Mouse (Mus musculus): ENCODE results near the gene Sectm1b. TPM values are rescaled to one million over a fixed set of nuclear protein-coding genes. Genes with fewer than 3 reads are reported as not detected.

Sectm1b gene
- polyA plus RNA-seq, 1 experiment from 2014 or later, result not detected

DNA sequence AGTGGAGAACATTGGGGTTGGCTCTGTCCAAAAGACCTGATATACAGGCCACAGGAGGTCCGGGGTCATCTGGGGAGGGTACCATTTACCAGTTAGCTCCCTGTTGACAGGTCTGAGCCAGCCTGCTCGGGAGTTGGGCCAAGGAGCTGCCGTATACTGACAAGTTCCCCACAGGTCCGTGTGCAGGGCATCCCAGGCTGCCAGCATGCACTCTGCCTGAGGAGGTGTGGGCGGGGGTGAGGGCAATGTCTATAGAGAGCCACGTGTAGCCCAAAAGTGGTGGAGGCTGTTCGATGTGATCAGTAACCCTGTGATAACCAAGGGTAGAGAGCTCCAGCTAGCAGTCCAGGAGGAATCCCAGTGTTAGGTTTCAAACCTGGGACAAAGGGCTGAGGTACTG is 36.4 kb upstream of the Sectm1b start:
- ATAC-seq, result no peak
- Histone ChIP-seq H3K27ac (ENCODE audit: low read depth, low read length) (no peak overlapping the region), H3K4me3 (ENCODE audit: low read depth, low read length) (no peak overlapping the region), H3K36me3 (ENCODE audit: control insufficient read depth, insufficient read depth, low read length) (no peaks in the 10 kb centered on the region), H3K9me3 (replicated peaks; ENCODE audit: control insufficient read depth, low read length) (no peaks in the 10 kb centered on the region), H3K4me1 (ENCODE audit: control insufficient read depth, insufficient read depth, low read length) (no peaks in the 10 kb centered on the region), H3K4me2 (ENCODE audit: low read length) (no peak overlapping the region), H3K9ac (ENCODE audit: low read length) (no peak overlapping the region), H3K27me3 (replicated peaks; ENCODE audit: control insufficient read depth, insufficient read depth, low read length) (no peaks in the 10 kb centered on the region)
- no peak for DNase-seq (ENCODE audit: low spot score)
- 77% methylated on average over 7 of the region's 7 CpGs for WGBS

DNA sequence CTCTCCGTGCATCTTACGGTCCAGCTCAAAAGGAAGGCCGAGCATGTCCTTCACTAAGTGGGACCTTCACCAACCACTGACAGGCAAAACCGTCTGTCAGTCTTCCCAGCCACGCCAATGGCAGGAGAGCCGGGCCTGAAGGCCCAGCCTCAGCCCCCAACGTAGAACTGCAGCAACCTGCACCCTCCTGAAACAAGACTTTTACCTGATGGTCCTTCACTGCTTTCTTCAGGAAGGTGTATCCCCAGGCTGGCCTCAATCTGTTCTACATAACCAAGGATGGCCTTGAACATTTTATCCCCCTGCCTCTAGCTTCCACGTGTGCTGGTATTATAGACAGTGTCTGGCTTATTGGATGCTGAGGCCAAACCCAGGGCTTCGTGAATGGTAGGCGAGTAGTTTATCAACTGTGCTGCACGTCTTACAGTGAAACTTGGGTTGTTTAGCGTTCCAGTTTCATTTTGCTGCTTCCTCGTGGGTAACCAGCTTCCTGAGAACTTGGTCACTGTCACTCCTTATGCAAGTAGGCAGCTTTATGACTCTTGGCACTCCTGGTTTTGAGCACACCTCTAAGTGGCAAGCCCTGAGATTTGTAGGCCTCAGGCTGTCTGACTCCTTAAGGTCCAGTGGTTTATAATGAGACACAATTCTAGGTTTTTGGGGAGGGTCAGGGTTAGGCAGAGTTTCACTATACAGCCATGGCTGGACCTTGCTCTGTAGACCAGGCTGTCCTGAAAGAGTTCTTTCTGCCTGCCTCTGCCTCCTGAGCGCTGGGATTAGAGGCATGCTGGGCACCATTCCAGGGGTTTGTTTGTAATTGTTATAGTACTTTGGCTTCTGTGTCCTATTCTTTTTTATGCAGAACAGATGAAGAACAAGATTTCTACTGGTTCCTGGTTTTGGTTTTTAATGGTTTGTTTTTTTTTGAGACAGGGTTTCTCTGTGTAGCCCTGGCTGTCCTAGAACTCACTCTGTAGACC is 29.5 kb upstream of the Sectm1b start:
- no peak for DNase-seq (ENCODE audit: low spot score)
- H3K36me3 ChIP-seq (ENCODE audit: control insufficient read depth, insufficient read depth, low read length), result no peaks in the 10 kb centered on the region
- no peak for ATAC-seq

GRCm38 (mm10) chr11:121090943-121091342 is 27.6 kb upstream of the Sectm1b start:
- Histone ChIP-seq H3K9me3 (replicated peaks; ENCODE audit: control insufficient read depth, low read length) (no peaks in the 10 kb centered on the region), H3K9ac (ENCODE audit: low read length) (no peak overlapping the region), H3K4me2 (ENCODE audit: low read length) (no peak overlapping the region), H3K4me3 (ENCODE audit: low read depth, low read length) (no peak overlapping the region), H3K4me1 (ENCODE audit: control insufficient read depth, insufficient read depth, low read length) (no peaks in the 10 kb centered on the region), H3K27me3 (replicated peaks; ENCODE audit: control insufficient read depth, insufficient read depth, low read length) (no peaks in the 10 kb centered on the region), H3K27ac (ENCODE audit: low read depth, low read length) (no peak overlapping the region), H3K36me3 (ENCODE audit: control insufficient read depth, insufficient read depth, low read length) (no peaks in the 10 kb centered on the region)
- no peak for ATAC-seq
- no peak for DNase-seq (ENCODE audit: low spot score)
- WGBS, result 65% methylated on average over 4 of the region's 4 CpGs

More for the DNA sequence above, 29.5 kb upstream of the Sectm1b start:
- Histone ChIP-seq H3K4me3 (ENCODE audit: low read depth, low read length) (no peak overlapping the region), H3K4me1 (ENCODE audit: control insufficient read depth, insufficient read depth, low read length) (no peaks in the 10 kb centered on the region), H3K27me3 (replicated peaks; ENCODE audit: control insufficient read depth, insufficient read depth, low read length) (no peaks in the 10 kb centered on the region), H3K4me2 (ENCODE audit: low read length) (no peak overlapping the region), H3K9ac (ENCODE audit: low read length) (no peak overlapping the region), H3K9me3 (replicated peaks; ENCODE audit: control insufficient read depth, low read length) (no peaks in the 10 kb centered on the region), H3K27ac (ENCODE audit: low read depth, low read length) (no peak overlapping the region)
- 90% methylated on average over 14 of the region's 14 CpGs for WGBS

GRCm38 (mm10) chr11:121089756-121090546 is 26.6 kb upstream of the Sectm1b start:
- H3K9ac ChIP-seq (ENCODE audit: low read length), result no peak overlapping the region
- H3K27ac ChIP-seq (ENCODE audit: low read depth, low read length), result no peak overlapping the region
- ATAC-seq (no peak), DNase-seq (ENCODE audit: low spot score) (no peak)
- no peak overlapping the region for H3K4me3 ChIP-seq (ENCODE audit: low read depth, low read length)
- 84% methylated on average over 2 of the region's 2 CpGs for WGBS
- no peaks in the 10 kb centered on the region for H3K27me3 ChIP-seq (replicated peaks; ENCODE audit: control insufficient read depth, insufficient read depth, low read length)
- no peaks in the 10 kb centered on the region for H3K9me3 ChIP-seq (replicated peaks; ENCODE audit: control insufficient read depth, low read length)
- H3K4me2 ChIP-seq (ENCODE audit: low read length), result no peak overlapping the region
- H3K36me3 ChIP-seq (ENCODE audit: control insufficient read depth, insufficient read depth, low read length), result no peaks in the 10 kb centered on the region
- H3K4me1 ChIP-seq (ENCODE audit: control insufficient read depth, insufficient read depth, low read length), result no peaks in the 10 kb centered on the region

- H3K36me3 ChIP-seq (ENCODE audit: control insufficient read depth, insufficient read depth, low read length), result no peaks in the 10 kb centered on the region
- no peak overlapping the region for H3K9ac ChIP-seq (ENCODE audit: low read length)
- WGBS, result 75% methylated on average over 6 of the region's 6 CpGs
Measured at GRCm38 (mm10) chr11:121088997-121089396, 25.6 kb upstream of the Sectm1b start.

GRCm38 (mm10) chr11:121086296-121086695 is 22.9 kb upstream of the Sectm1b start:
- Histone ChIP-seq H3K36me3 (ENCODE audit: control insufficient read depth, insufficient read depth, low read length) (no peaks in the 10 kb centered on the region), H3K4me1 (ENCODE audit: control insufficient read depth, insufficient read depth, low read length) (no peaks in the 10 kb centered on the region), H3K4me2 (ENCODE audit: low read length) (no peak overlapping the region), H3K9me3 (replicated peaks; ENCODE audit: control insufficient read depth, low read length) (no peaks in the 10 kb centered on the region), H3K27me3 (replicated peaks; ENCODE audit: control insufficient read depth, insufficient read depth, low read length) (no peaks in the 10 kb centered on the region), H3K9ac (ENCODE audit: low read length) (no peak overlapping the region), H3K27ac (ENCODE audit: low read depth, low read length) (no peak overlapping the region), H3K4me3 (ENCODE audit: low read depth, low read length) (no peak overlapping the region)
- 33% methylated on average over 4 of the region's 4 CpGs for whole genome bisulfite sequencing
- ATAC-seq (no peak), DNase-seq (ENCODE audit: low spot score) (no peak)

More at GRCm38 (mm10) chr11:121088997-121089396, 25.6 kb upstream of the Sectm1b start:
- no peak overlapping the region for H3K27ac ChIP-seq (ENCODE audit: low read depth, low read length)
- H3K27me3 ChIP-seq (replicated peaks; ENCODE audit: control insufficient read depth, insufficient read depth, low read length), result no peaks in the 10 kb centered on the region
- H3K4me3 ChIP-seq (ENCODE audit: low read depth, low read length), result no peak overlapping the region
- H3K4me2 ChIP-seq (ENCODE audit: low read length), result no peak overlapping the region
- no peaks in the 10 kb centered on the region for H3K9me3 ChIP-seq (replicated peaks; ENCODE audit: control insufficient read depth, low read length)
- no peak for DNase-seq (ENCODE audit: low spot score)
- ATAC-seq, result no peak
- H3K4me1 ChIP-seq (ENCODE audit: control insufficient read depth, insufficient read depth, low read length), result no peaks in the 10 kb centered on the region

DNA sequence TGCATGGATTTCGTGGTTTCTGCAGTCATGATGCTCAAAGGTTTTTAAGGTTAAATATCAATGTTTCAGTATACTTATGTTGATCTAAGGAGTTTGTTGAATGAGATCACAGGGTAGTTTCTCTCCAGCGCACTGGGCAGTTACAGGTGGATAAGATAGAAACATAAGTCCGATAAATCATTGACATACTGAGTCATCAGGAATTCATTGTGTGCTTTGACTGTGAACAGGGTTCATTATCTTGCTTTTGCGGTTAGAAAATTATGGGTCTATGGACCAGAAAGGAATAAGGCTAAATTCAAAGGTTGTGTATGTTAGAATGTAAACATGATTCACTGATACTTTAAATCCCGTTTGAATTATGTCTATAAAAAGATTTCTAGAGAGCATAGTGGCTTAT is 21.8 kb upstream of the Sectm1b start:
- Histone ChIP-seq H3K4me3 (ENCODE audit: low read depth, low read length) (no peak overlapping the region), H3K27ac (ENCODE audit: low read depth, low read length) (no peak overlapping the region), H3K4me1 (ENCODE audit: control insufficient read depth, insufficient read depth, low read length) (no peaks in the 10 kb centered on the region), H3K4me2 (ENCODE audit: low read length) (no peak overlapping the region), H3K36me3 (ENCODE audit: control insufficient read depth, insufficient read depth, low read length) (no peaks in the 10 kb centered on the region), H3K9ac (ENCODE audit: low read length) (no peak overlapping the region), H3K9me3 (replicated peaks; ENCODE audit: control insufficient read depth, low read length) (no peaks in the 10 kb centered on the region), H3K27me3 (replicated peaks; ENCODE audit: control insufficient read depth, insufficient read depth, low read length) (no peaks in the 10 kb centered on the region)
- ATAC-seq (no peak), DNase-seq (ENCODE audit: low spot score) (no peak)
- 82% methylated on average over 5 of the region's 5 CpGs for WGBS

- Histone ChIP-seq H3K4me3 (ENCODE audit: low read depth, low read length) (no peak overlapping the region), H3K4me1 (ENCODE audit: control insufficient read depth, insufficient read depth, low read length) (no peaks in the 10 kb centered on the region), H3K27me3 (replicated peaks; ENCODE audit: control insufficient read depth, insufficient read depth, low read length) (no peaks in the 10 kb centered on the region), H3K36me3 (ENCODE audit: control insufficient read depth, insufficient read depth, low read length) (no peaks in the 10 kb centered on the region), H3K9me3 (replicated peaks; ENCODE audit: control insufficient read depth, low read length) (no peaks in the 10 kb centered on the region), H3K4me2 (ENCODE audit: low read length) (no peak overlapping the region), H3K9ac (ENCODE audit: low read length) (no peak overlapping the region), H3K27ac (ENCODE audit: low read depth, low read length) (no peak overlapping the region)
- DNase-seq (ENCODE audit: low spot score) (no peak), ATAC-seq (no peak)
- WGBS, result 81% methylated on average over 6 of the region's 6 CpGs
Measured at GRCm38 (mm10) chr11:121082857-121083500, 19.6 kb upstream of the Sectm1b start.
